ENCODE assay signal across 8 mouse cellular contexts in the genomic region with DNA sequence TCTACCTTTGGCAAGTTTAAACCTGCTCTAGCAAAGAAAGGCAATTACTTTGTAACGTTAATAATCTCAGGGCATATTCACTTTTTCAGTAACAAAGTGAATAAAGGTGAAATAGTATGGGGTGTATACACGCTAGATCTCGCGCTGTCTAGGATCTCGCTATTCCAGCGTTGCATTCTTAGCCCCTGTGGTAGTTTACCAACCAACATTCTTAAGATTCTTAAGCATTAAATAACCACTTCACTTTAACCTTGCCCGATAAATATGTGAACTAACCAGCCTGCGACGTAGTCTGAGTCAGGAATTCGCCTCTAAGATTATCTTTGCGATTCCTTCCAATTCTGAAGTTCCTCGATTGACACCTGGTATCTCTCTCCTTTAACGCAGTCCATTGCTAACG. TPM values are rescaled to one million over a fixed set of nuclear protein-coding genes. Genes with fewer than 3 reads are reported as not detected.
DNase-seq lines count a peak whose midpoint lies in the region; ATAC-seq and TF ChIP-seq lines count a peak whose summit lies in the region.

No protein-coding gene starts in this region.

- H3K27me3 ChIP-seq in lung, embryonic 14.5 days (ENCODE audit: insufficient read depth, low read length) = no peaks in the 10 kb centered on the region
- no peaks in the 10 kb centered on the region for H3K27me3 ChIP-seq in limb, embryonic 10.5 days (ENCODE audit: low read depth, poor library complexity, severe bottlenecking)
- no peaks in the 10 kb centered on the region for H3K27me3 ChIP-seq in neural tube, embryonic 15.5 days (replicated peaks)

- peak overlapping the region; percentile 90; the same call in 1 of the 2 replicates for H3K27ac ChIP-seq in lung, embryonic 14.5 days (ENCODE audit: low read depth)
- peak overlapping the region; percentile 96 for H3K27ac ChIP-seq in limb, embryonic 10.5 days
- H3K27ac ChIP-seq in neural tube, embryonic 15.5 days (replicated peaks) = no peak overlapping the region

- no peak for TF ChIP-seq CTCF in lung, embryonic 14.5 days (IDR thresholded peaks at IDR 0.05; ENCODE audit: low read depth)

- no peaks in the 10 kb centered on the region for H3K36me3 ChIP-seq in lung, embryonic 14.5 days (ENCODE audit: insufficient read depth)
- no peaks in the 10 kb centered on the region for H3K36me3 ChIP-seq in limb, embryonic 10.5 days
- no peaks in the 10 kb centered on the region for H3K36me3 ChIP-seq in neural tube, embryonic 15.5 days

- peak overlapping the region; percentile 92 for H3K4me3 ChIP-seq in lung, embryonic 14.5 days (ENCODE audit: low read depth, low read length)
- peak overlapping the region; percentile 88 for H3K4me3 ChIP-seq in limb, embryonic 10.5 days
- peak overlapping the region; percentile 94 for H3K4me3 ChIP-seq in neural tube, embryonic 15.5 days (replicated peaks)

- peaks cover 15% of the 10 kb centered on the region for H3K4me1 ChIP-seq in lung, embryonic 14.5 days (ENCODE audit: insufficient read depth)
- peaks cover 38% of the 10 kb centered on the region for H3K4me1 ChIP-seq in limb, embryonic 10.5 days
- H3K4me1 ChIP-seq in neural tube, embryonic 15.5 days = peaks cover 35% of the 10 kb centered on the region

- ATAC-seq in lung, embryonic 14.5 days (ENCODE audit: insufficient read depth) = peak; percentile 23; the same call in 1 of the 2 replicates
- ATAC-seq in neural tube, embryonic 15.5 days (ENCODE audit: low FRiP score) = no peak

- under 1% methylated on average over 14 of the region's 14 CpGs for WGBS in lung, embryonic 14.5 days
- 3% methylated on average over 14 of the region's 14 CpGs for WGBS in limb, embryonic 10.5 days
- WGBS in neural tube, embryonic 15.5 days = 3% methylated on average over 14 of the region's 14 CpGs

- peak overlapping the region; percentile 85 for H3K9ac ChIP-seq in lung, embryonic 14.5 days
- H3K9ac ChIP-seq in neural tube, embryonic 15.5 days (replicated peaks) = peak overlapping the region; percentile 84

- no peaks in the 10 kb centered on the region for H3K9me3 ChIP-seq in lung, embryonic 14.5 days (ENCODE audit: low read depth, low read length)
- no peaks in the 10 kb centered on the region for H3K9me3 ChIP-seq in limb, embryonic 10.5 days (replicated peaks)
- H3K9me3 ChIP-seq in neural tube, embryonic 15.5 days (replicated peaks) = no peaks in the 10 kb centered on the region

- peak overlapping the region; percentile 86 for H3K4me2 ChIP-seq in lung, embryonic 14.5 days
- peak overlapping the region; percentile 96 for H3K4me2 ChIP-seq in neural tube, embryonic 15.5 days

- peak; percentile 71 for DNase-seq in lung, embryonic 14.5 days
- no peak for DNase-seq in lung, postnatal 10 days
- DNase-seq in embryo, embryonic 11 days = peak; percentile 48
- DNase-seq in limb, embryonic 10.5 days (ENCODE audit: low spot score) = no peak
- DNase-seq in gastrocnemius, adult 8-10 months (ENCODE audit: low spot score in 2 of 2) = no peak
- no peak for DNase-seq in right cerebral cortex, postnatal 36 days (ENCODE audit: low spot score in 2 of 2)
- no peak for DNase-seq in gastrocnemius, postnatal 25 days

RNA-seq across cellular contexts. Expression of a gene that starts 1.1 kb away (rescaled TPM):
- 11.7 and 12.9 TPM in 2 replicates for polyA plus RNA-seq in lung, embryonic 14.5 days (2014; fragmentation: Nextera tagmentation; extraction: Ambion mirVana)
- polyA plus RNA-seq in limb, embryonic 10.5 days (2016; fragmentation: Nextera tagmentation; extraction: Ambion mirVana) = 13.6 and 14.7 TPM in 2 replicates
- polyA plus RNA-seq in neural tube, embryonic 15.5 days (2015; fragmentation: Nextera tagmentation; extraction: Ambion mirVana) = 9.9 and 10.8 TPM in 2 replicates
- total RNA-seq in gastrocnemius, adult 8-10 months (2022) = 10 to 100 TPM; 19.8 to 22.6 (median 20.6) TPM
- total RNA-seq in gastrocnemius, postnatal 25 days (2021) = 10 to 100 TPM; 17.1 to 19.2 TPM

RNA-seq across cellular contexts. Expression of a gene that starts 44.0 kb away (rescaled TPM):
- polyA plus RNA-seq in lung, embryonic 14.5 days (2014; fragmentation: Nextera tagmentation; extraction: Ambion mirVana) = 1.7 and 2.1 TPM in 2 replicates
- 0.09 and 0.20 TPM in 2 replicates for polyA plus RNA-seq in limb, embryonic 10.5 days (2016; fragmentation: Nextera tagmentation; extraction: Ambion mirVana)
- polyA plus RNA-seq in neural tube, embryonic 15.5 days (2015; fragmentation: Nextera tagmentation; extraction: Ambion mirVana) = 21.8 and 26.1 TPM in 2 replicates
- under 1 TPM in 2 of 4 experiments, not detected in 2; 0.05 to 0.09 TPM for total RNA-seq in gastrocnemius, adult 8-10 months (2022)
- not detected for total RNA-seq in gastrocnemius, postnatal 25 days (2021)

Comparison
In these comparisons a context has a peak if more than half of its experiments do, and no peak if none do; other contexts are left out.
1. DNase-seq: peak in lung, embryonic 14.5 days (single experiment) and embryo, embryonic 11 days (single experiment); none in lung, postnatal 10 days (single experiment), limb, embryonic 10.5 days (single experiment), gastrocnemius, adult 8-10 months (0 of 2), right cerebral cortex, postnatal 36 days (0 of 2) and gastrocnemius, postnatal 25 days (single experiment).
2. Peak in every context shown above with its lines, with median percentiles within 50 percentile points of each other: H3K4me3 ChIP-seq.